Mouse (Mus musculus) liver, adult 2 months (tissue): ENCODE results near the gene Gramd1c.

ENCODE experiments used
- CTCF ChIP-seq: fragments of 200-500 bp; IDR thresholded peaks from 2 replicates; pipeline ENCODE4 v1.5.1; 2011; ENCODE audit warnings: low read depth, low read length, control low read depth
- POLR2A ChIP-seq: fragments of 200-500 bp; IDR thresholded peaks from 2 replicates; pipeline ENCODE4 v1.6.1; 2011; ENCODE audit warnings: low read length, control low read depth; ENCODE audit not compliant: insufficient read depth; ENCODE audit errors: extremely low read depth

- no peak for TF ChIP-seq CTCF
- no peak for TF ChIP-seq POLR2A
Measured at GRCm38 (mm10) chr16:43994623-43995022, 68.5 kb downstream of the Gramd1c start.
